Mouse (Mus musculus) Muller cell, postnatal 12 days (primary cell): ENCODE results near the gene Mycn.

ENCODE experiments used
- DNase-seq: peaks from one replicate; pipeline ENCODE4 v3.0.0-alpha.2; 2015; ENCODE audit errors: inconsistent ontology term

The Mycn gene

DNA sequence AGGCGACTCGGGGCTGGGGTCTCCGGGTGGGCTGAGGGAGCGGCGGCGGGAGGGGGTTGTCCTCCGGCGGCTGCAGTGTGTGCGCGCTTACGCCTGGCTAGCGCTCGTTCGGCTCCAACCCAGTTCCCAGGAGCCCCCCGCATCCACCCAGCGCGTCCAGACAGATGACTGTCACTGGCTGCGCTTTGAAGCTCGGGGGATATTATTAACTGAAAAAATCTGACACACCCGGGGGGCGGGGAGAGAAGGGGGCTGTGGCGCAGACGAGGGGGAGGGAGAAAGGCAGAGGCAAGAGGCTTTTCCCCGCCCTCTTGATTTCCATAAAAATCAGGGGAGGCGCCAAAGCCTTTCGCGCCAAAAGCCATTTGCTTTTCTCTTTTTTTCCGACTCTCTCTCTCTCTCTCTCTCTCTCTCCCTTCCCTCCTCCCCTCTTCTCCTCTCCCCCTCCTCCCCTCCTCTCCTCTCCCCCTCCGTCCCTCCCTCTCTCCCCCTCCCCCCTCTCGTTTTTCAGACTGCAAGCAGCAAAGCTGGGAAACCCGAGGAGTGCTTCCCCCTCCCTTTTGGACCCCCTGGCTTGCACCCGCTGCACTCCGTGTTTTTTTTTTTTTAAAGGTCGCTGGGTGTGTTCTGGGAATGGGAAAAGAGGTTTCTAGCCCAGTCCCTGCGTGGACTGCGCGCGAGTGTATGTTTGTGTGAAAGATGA is at the start of gene Mycn:
Gene Mycn, minus strand, starts transcription at position 254 of the 703 bp plus-strand sequence.
- DNase-seq, result peak; percentile 90

DNA sequence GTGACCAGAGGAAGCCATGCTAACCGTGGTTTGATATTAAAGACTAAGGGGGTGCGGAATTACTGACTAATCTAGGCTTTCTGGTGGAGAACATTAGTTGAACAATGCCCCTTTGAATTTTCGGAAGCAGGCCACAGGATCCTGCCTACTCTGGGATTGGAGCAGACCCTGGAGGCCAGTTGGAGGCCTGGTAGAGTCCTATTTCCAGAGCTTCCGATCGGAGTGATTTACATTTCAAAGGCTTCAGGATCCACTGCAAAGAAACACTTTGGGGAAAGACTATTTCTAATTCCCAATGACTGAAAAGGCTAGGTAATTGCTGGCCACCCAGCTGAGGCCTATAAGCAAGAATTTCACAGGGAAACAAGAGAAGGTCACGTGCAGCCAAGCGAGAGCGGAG is 45.7 kb upstream of the Mycn start:
- no peak for DNase-seq

DNA sequence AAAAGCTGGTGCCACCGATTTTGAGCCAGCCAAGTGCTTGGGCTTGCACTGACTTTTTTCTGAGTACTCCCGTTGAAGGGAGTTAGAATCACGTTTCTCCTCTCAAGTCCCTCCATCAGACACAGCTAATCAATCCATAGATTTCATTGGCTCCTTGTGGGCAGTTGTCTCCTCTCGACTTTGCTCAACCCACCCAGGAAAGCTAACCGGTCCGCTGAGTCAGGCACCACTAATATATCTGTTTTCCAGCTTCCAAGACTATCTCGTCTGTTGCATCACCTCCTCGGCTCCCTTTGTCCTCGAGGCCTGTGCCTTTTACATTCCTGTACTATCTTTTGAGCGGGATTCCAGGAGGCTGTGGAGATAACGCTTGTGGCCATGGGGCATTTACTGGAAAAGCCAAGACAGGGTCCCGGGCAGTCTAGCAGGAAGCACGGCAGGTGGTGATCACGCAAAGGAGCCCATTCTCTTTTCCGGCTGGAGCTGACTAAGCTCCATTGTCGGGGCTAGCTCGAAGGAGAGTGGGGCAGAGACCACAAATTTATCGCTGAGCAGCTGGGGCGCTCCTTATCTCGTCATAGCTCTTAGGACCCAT is 45.0 kb upstream of the Mycn start:
- DNase-seq, result no peak

DNA sequence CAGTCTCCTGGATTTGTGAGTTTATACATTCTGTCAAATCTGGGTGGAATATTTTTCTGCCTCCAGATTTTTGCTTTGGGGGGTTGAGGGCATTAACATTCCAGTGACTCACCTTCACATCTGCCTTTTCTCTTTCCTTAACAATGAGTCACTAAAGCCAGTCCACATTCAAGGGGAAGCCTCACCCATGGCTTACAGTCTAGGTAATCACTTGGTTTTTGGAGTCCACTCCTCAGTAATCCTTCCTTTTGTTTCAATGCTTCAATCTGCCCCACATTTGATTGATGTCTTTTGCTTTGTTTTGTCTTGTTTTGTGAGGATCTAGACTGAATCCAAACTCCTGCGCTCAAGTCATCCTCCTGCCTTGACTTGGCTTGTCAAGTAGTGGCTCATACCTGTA is 41.3 kb upstream of the Mycn start:
- DNase-seq, result no peak

DNA sequence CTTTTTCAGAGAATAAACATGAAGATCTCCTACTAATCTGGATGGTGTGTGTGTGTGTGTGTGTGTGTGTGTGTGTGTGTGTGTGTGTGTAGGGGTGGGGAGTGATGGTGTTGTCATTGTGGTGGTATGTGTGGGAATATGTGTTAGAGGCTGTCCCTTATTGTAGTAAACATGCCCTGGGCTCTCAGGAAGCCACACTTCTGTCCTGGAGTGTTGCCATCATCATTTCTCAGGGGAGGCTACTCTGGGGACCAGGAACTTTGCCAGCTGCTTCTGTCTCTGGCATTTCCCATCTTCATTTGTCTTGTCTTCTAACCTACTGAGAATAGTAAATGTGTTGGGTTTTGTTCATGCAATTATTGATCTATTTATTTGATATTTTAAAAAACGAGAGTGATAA is 33.7 kb upstream of the Mycn start:
- DNase-seq, result no peak

DNA sequence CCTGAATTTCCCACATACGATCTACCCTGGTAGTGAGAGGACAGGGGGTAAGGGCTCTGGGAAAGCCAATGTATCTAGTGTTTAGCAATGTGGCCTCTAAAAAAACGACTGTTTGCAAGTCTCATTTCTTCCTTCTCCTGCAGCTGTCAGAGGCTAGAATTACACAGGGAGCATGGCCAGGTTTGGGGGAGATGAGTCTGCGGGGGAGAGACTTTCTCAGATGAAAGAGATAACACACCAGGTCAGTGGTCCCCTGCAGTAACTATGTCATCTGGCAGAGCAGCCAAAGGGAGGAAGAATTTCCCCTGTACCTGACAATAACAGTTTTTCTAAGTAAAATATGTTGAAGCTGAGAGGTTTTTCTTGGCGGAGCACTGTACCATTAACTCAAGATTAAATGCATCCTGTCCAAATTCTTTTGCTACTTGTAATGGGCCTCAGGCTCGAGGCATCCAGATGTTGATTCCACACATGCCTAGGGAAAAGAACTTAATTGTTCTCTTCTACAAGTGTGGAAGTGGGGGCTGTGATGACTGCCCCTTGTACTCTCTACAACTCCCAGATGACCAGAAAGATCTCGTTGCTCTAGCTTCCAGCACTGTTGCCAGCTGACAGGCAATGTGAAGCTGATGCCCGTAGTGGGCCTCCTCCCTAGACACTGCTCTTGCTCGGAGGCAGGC is 31.2 kb upstream of the Mycn start:
- no peak for DNase-seq

DNA sequence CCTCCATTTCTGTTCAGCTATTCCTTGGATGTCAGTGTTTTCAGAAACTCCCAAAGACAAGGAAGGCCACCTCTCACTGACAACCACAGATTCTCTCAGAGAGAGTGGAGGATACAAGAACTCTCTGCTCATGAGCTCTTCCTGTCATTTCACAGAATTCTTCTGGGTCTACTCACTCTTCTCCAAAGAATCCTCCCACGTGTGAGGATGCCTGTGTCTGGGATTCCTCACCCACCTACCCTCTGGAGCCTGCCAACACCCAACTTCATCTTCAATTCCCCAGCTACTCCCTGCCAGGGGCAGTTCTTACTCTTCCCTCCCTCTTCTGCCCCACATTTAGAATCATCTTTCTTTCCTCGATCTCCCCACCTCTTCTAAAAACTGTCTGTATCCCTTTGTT is 26.2 kb upstream of the Mycn start:
- DNase-seq, result peak; percentile 36

DNA sequence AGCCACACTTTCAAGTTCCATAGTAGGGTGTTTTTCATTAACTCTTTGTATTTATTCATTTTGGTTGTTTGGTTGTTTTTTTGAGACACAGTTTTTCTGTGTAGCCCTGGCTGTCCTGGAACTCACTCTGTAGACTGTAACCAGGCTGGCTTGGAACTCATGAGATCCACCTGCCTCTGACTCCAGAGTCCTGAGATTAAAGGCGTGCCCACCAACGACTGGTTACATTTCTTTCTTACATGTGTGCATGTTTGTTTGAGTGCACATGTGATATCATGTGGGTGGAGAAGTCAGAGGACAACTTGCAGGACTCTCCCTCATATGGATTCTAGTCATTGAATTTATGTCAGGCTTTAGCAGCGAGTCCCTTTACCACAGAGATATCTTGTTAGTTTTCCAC is 23.1 kb upstream of the Mycn start:
- no peak for DNase-seq

DNA sequence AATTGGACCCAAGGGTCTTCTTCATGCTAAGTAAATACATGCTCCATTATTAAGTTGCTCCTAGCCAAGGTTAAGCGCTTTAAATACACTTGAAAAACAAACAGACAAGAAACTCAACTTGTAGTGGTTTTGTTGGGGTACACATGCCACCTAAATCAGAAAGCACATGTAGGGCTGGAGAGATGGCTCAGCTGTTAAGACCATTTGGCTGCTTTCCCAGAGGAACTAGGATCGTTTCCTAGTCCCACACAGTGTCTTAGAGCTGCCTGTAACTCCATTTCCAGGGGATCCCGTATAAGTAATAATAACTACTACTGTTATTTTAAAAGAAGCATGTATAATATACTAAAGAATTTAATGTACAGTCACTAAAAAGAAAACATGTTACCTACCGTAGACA is 5.9 kb upstream of the Mycn start:
- DNase-seq, result no peak

DNA sequence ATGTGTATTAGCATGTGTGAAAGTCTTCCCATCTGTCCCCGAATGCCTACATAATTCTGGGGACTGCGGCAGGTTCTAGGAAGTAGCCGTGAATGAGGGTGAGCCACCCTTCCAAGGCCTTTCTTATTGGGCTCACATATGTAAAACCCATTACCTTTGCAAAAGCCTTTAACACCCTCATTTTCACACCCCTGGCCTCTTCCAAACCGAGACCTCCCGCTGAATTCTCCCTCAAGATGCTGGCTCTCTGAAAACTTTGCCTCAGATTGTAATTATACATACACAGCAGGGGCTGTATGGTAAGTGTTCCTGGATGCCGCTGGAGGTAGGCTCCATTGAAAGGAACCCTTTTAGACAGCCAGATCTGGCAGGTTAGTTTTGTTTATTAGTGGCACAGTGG is 1.6 kb upstream of the Mycn start:
- DNase-seq, result no peak

DNA sequence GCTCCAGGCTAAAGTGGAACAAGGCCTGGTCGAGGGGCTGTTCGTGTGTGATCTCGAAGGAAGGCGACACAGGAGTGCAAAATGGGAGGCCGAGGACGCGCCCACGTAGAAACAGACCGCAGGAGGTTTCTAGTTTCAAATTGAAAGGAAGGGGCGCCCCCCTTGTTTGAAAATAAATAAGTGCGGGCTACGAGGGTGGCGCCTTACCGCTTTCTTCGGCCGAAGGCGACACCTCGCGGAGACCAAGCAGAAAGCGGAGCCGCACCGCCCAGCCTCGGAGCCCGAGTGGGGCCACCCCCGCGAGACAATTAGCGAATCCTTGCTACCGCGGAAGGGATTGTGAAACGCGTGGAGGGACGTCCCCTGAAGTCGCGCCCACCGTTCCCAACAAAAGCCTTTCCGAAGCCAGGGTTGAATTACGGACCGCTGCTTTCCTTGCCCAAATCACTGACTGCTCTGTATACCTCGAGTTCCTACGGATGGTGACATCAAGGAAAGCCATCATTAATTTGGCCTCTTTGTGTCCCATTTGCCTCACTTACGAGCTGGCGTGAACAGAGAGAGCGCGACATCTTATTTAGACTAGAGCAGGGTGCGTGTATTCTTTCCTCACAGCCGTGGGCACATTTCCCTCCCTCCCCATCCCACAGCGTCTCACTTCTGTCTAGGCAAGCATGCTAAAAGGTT is 793 bp upstream of the Mycn start:
- DNase-seq, result peak; percentile 88

DNA sequence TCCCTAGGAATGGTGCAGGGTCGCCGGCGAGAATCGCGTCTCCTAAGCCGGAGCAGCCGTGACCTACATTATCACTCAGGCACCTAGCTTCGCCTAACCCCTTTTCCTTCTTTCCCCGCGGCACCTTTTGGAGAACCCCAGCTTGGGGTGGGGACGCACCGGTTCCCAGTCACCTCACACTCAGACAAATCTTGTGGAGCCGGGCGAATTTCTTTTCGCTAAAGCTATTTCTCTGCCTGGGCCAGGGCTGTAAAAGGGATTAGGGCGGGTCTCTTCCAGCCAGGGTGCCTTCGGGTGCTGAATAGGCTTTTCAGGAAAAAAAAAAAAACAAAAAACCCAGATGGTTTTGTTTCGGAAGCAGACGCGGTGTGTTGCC is 597 bp downstream of the Mycn start:
- peak; percentile 47 for DNase-seq

DNA sequence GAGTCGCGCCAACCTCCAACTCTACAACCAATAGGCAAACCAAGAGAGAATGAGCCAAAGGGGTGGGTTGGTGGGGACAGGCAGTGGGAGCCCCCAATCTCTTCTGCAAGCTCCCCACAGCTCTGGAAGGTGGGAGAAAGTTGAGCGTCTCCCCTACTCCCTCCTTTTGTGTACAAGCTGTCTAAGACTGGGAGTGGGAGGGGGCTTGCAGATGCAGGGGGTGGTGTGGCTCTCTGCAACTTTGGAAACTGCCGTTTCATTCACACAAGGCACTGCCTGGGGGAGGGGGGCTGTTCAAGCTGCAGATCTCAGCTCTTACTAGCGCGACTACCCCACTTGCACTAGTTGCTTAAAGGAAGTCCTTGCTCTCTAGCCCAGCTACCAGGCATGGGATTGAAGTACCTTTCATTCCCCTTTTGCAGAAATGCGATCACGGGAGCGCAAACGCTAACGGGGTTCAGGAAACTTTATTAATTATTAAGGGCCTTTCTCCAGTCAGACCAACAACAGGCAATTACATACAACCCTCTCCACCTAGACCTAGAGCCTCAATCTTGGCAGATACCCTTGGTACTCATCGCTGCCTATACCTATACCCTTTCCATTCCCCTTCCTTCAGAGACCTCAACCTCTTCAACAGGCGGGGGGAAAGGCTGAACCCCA is 1.1 kb downstream of the Mycn start:
- peak; percentile 24 for DNase-seq

DNA sequence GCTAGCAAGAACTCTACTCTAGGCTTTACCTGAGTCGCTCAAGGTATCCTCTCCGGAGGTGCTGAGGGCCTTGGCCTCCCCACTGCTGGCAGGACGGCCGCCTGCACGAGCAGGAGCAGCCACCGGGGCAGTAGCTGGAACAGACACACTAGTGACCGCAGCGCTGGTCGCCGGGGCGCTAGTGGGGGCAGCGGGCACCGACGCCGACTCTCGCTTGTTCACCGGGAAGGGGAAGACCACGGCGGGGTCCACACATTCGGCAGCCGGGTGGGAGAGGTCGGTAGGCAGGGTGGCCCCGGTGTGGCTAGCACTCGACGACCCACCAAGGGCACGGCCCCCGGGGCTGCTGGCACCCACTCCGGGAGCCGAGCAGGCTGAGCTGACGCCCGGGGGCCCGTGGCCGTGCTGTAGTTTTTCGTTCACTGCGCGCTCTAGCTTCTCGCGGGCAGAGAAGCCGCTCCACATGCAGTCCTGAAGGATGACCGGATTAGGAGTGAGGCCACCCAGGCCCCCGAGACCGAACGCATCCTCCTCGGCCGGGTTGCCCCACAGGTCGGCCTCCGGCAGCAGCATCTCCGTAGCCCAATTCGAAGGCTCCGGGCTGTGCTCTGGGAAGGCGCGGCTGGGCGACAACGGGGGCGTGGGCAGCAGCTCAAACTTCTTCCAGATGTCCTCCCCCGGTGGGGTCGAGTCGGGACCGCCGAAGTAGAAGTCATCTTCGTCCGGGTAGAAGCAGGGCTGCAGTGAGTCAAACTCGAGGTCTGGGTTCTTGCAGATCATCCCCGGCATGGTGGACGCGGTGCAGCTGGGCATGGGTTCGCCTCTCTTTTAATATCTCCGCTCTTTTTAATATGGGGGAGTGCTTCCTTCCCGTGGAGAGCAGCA is 1.9 kb downstream of the Mycn start:
- DNase-seq, result peak; percentile 44

DNA sequence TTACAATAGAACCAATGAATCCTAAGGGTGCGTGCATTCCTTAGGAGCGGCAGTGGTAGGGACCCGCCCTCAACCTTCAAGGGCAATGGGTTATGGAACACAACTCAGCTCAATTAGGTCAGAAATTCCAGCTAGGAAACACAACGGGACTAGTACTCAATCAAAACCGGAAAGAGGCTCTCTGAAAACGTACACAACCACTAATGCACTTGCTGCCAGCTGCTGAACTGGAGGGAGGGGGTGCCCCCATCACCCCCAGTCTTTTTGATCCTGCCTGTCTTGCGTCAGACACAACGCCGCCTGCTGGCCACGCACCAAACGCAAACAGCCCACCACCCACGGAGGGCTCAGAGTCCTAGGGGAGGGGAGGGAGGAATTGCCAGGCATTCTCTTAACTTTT is 2.9 kb downstream of the Mycn start:
- DNase-seq, result peak; percentile 62

DNA sequence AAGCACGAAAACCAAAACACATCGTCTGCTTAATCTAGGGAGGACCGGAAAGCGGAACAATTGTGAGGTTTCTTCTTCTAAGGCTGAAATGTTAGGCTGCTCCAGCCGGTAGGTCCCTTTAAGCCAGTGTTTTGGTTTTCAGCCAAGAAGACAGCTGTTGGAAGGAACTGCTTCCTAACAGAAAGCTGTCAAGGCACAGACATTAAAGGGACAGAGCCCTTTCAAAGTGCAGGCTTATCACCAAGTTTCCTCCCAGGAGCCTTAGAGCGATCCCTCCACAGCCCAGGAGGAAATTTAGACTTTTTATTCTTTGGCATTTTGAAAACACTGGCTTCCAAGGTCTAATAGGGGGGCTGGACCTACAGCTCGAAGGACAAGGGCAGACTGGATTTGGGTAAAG is 3.4 kb downstream of the Mycn start:
- peak; percentile 73 for DNase-seq

DNA sequence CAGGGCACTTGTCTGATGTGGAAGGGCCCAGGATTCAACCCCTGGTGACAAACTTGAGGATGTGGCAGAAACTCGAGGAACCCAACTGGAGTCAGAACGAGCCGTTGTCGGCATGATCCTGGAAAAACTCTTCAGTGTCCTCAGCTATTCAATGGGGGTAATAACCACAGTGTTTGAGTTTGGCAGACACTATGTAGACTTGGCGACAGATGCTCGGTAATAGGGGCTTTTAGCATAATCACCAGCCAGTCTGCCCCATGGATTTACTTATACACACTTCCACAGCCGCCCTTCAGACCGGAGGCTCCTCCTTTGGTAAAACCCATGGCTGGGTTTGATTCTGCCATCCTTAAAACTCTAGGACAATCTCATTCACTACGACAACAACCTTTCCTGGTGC is 4.0 kb downstream of the Mycn start:
- DNase-seq, result peak; percentile 5

DNA sequence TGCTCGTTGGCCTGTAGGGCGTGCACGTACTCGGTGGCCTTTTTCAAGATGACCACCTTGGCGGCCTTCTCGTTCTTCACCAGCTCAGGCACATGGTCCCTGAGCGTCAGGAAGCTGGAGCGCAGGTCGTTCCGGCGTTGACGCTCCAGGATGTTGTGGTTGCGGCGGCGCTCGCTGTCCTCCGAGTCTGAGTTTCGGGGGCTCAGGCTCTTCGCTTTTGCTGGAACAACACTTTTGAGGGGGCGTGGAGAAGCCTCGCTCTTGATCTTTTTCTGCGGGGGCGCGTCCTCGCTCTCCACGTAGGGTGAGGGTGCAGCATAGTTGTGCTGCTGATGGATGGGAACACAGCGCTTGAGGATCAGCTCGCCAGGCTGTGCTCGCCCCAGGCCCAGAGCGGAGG is 4.6 kb downstream of the Mycn start:
- no peak for DNase-seq

DNA sequence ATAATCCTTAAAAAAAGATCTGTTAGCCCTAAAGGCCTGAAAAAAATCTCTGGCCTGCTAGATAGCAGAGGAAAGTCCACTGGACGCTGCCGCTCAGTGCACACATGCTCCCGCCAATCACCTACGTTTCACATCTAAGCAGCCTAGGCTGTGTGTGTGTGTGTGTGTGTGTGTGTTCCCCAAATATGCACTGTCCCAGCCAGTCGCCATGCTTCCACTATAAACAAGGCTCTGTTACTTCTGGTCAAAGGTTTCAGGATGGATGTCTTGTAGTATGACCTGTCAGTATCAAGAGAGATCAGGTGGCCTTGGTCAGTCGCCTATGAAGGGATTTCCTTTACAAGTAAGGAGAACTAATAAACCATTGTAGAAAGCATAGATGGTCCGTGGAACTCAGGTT is 9.5 kb downstream of the Mycn start:
- no peak for DNase-seq

DNA sequence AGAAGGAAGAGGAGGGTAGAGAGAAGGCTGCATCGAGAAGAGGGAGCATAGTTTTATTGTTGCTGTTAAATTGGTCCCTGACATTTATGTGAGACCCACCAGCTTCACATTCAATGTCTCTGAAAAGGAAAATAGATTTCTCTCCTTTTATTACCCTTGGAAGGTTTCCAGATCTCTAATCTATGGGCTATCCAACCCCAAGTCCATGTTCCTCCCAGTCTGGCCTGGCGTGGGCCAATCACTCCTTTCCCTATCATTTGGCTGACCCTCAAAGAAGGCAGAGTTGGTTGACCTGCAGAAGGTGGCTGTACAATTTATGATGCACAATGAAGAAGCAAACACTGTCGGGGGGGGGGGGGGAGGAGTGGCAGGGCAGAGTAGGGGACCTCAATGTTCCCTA is 13.5 kb downstream of the Mycn start:
- DNase-seq, result no peak

DNA sequence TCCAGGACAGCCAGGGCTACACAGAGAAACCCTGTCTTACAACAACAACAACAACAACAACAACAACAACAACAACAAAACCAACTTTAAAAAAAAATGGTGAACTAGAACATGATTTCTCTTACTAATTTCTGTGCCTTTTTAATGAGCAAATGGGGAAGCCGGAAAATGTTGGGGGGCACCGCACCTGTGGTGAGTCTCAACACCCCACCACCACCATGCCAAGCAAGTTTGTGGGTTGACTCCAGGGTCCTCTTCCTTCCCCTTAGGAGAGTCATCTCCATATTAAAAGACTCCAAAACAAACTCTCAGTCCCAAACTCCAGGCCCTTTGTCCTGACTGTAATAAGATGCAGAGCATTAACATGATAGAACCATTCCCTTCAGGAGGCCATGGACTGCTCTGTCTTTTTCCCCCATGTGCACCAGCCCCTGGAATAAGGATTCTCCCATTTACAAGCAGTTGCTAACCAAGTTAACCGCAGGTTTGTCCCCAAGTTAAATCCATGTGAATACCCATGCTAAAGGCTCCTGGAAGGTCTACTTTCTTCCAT is 14.7 kb downstream of the Mycn start:
- DNase-seq, result no peak
